ENCODE assay signal across 7 mouse cellular contexts in genomic region chr8:46651872-46652271, GRCm38 (mm10). TPM values are rescaled to one million over a fixed set of nuclear protein-coding genes. Genes with fewer than 3 reads are reported as not detected.
DNase-seq lines count a peak whose midpoint lies in the region; ATAC-seq lines count a peak whose summit lies in the region.

No protein-coding gene starts in this region.

- peak; percentile 64; the same call in 1 of the 2 replicates for ATAC-seq in erythroid progenitor cell, adult 5-6 weeks (replicated peaks; ENCODE audit: low FRiP score, poor library complexity, severe bottlenecking)

- peak; percentile 24 for DNase-seq in urinary bladder, postnatal 25 days (ENCODE audit: low spot score)
- no peak for DNase-seq in urinary bladder, adult 2 months (ENCODE audit: low spot score)
- DNase-seq in kidney, postnatal 36 days: peak; percentile 59 to 62
- no peak for DNase-seq in left cerebral cortex, adult 11 months (ENCODE audit: low spot score)
- no peak for DNase-seq in cerebellum, adult 18-20 months
- no peak for DNase-seq in thymus, postnatal 36 days

RNA-seq across cellular contexts. Expression of gene Casp3, which starts 34.8 kb away (rescaled TPM):
- 15.0 and 15.5 TPM in 2 replicates for polyA plus RNA-seq in urinary bladder, adult 2 months (2012; rRNA removed)
- 16.8 and 19.1 TPM in 2 replicates for total RNA-seq in erythroid progenitor cell, adult 5-6 weeks (2015; ENCODE audit: low replicate concordance)
- 23.0 and 32.5 TPM in 2 replicates for total RNA-seq in erythroid progenitor cell, adult 5-6 weeks (2017; ENCODE audit: low replicate concordance)

RNA-seq across cellular contexts. Expression of gene Primpol, which starts 34.9 kb away (rescaled TPM):
- polyA plus RNA-seq in urinary bladder, adult 2 months (2012; rRNA removed): 4.1 and 5.1 TPM in 2 replicates
- total RNA-seq in erythroid progenitor cell, adult 5-6 weeks (2015; ENCODE audit: low replicate concordance): 15.9 and 20.1 TPM in 2 replicates
- 5.8 and 71.1 TPM in 2 replicates for total RNA-seq in erythroid progenitor cell, adult 5-6 weeks (2017; ENCODE audit: low replicate concordance)

Comparison
In these comparisons a context has a peak if more than half of its experiments do, and no peak if none do; other contexts are left out.
1. DNase-seq: peak in urinary bladder, postnatal 25 days (single experiment) and kidney, postnatal 36 days (2 of 2); none in urinary bladder, adult 2 months (single experiment), left cerebral cortex, adult 11 months (single experiment), cerebellum, adult 18-20 months (0 of 2) and thymus, postnatal 36 days (0 of 2).